In genomic region chr3:32530041-32530440, GRCm38 (mm10) we compare ENCODE assay signal across 7 mouse cellular contexts. TPM values are rescaled to one million over a fixed set of nuclear protein-coding genes. Genes with fewer than 3 reads are reported as not detected.
A peak's percentile ranks its signal among the peaks of the same experiment; 100 is the strongest.
DNase-seq lines count a peak whose midpoint lies in the region; ATAC-seq and TF ChIP-seq lines count a peak whose summit lies in the region.

No protein-coding gene starts in this region.

- no peak for ATAC-seq in neural tube, embryonic 11.5 days (ENCODE audit: insufficient read depth, low FRiP score, low TSS enrichment)
- no peak for ATAC-seq in limb, embryonic 13.5 days (ENCODE audit: low FRiP score, low read depth)

- H3K9me3 ChIP-seq in neural tube, embryonic 11.5 days (ENCODE audit: control insufficient read depth, low read length), result no peaks in the 10 kb centered on the region
- peaks cover 7% of the 10 kb centered on the region; the same call in 1 of the 2 replicates for H3K9me3 ChIP-seq in limb, embryonic 13.5 days

- H3K36me3 ChIP-seq in neural tube, embryonic 11.5 days (ENCODE audit: control insufficient read depth, insufficient read depth, low read length), result no peaks in the 10 kb centered on the region
- H3K36me3 ChIP-seq in limb, embryonic 13.5 days, result peaks cover 37% of the 10 kb centered on the region

- no peak for DNase-seq in neural tube, embryonic 11.5 days (ENCODE audit: low spot score)
- DNase-seq in neural tube, embryonic 10.5 days (ENCODE audit: extremely low spot score, low spot score), result no peak
- DNase-seq in urinary bladder, adult 18-20 months (ENCODE audit: low spot score in 2 of 2), result no peak
- DNase-seq in layer of hippocampus, postnatal 10 days (ENCODE audit: low spot score in 2 of 2), result no peak
- DNase-seq in right cerebral cortex, postnatal 25 days, result no peak

- no peak overlapping the region; the same call in 1 of the 2 replicates for H3K9ac ChIP-seq in neural tube, embryonic 11.5 days (ENCODE audit: low read length)
- peak overlapping the region; percentile 83 for H3K9ac ChIP-seq in limb, embryonic 13.5 days

- no peaks in the 10 kb centered on the region for H3K27me3 ChIP-seq in neural tube, embryonic 11.5 days (ENCODE audit: control insufficient read depth, insufficient read depth, low read length)
- H3K27me3 ChIP-seq in limb, embryonic 13.5 days, result no peaks in the 10 kb centered on the region

- peak overlapping the region; percentile 63 for H3K4me2 ChIP-seq in neural tube, embryonic 11.5 days (ENCODE audit: low read depth)
- peak overlapping the region; percentile 68 for H3K4me2 ChIP-seq in limb, embryonic 13.5 days (replicated peaks)

- 18% methylated on average over 5 of the region's 5 CpGs for WGBS in neural tube, embryonic 11.5 days
- WGBS in limb, embryonic 13.5 days, result 12% methylated on average over 5 of the region's 5 CpGs

- H3K4me3 ChIP-seq in neural tube, embryonic 11.5 days (ENCODE audit: low read depth, low read length), result peak overlapping the region; percentile 83
- H3K4me3 ChIP-seq in embryonic fibroblast, embryonic 13.5 days (ENCODE audit: insufficient read depth, low read length), result peak overlapping the region; percentile 99
- H3K4me3 ChIP-seq in limb, embryonic 13.5 days, result peak overlapping the region; percentile 88

- H3K4me1 ChIP-seq in neural tube, embryonic 11.5 days (ENCODE audit: control insufficient read depth, insufficient read depth, low read length), result no peaks in the 10 kb centered on the region; the same call in 1 of the 2 replicates
- no peaks in the 10 kb centered on the region for H3K4me1 ChIP-seq in embryonic fibroblast, embryonic 13.5 days (ENCODE audit: control insufficient read depth, insufficient read depth, low read length)
- peaks cover 6% of the 10 kb centered on the region for H3K4me1 ChIP-seq in limb, embryonic 13.5 days

- no peak overlapping the region for H3K27ac ChIP-seq in neural tube, embryonic 11.5 days (ENCODE audit: low read depth, low read length)
- no peak overlapping the region for H3K27ac ChIP-seq in embryonic fibroblast, embryonic 13.5 days (ENCODE audit: insufficient read depth, low read length)
- H3K27ac ChIP-seq in limb, embryonic 13.5 days, result no peak overlapping the region

- no peak for TF ChIP-seq CTCF in embryonic fibroblast, embryonic 13.5 days (IDR thresholded peaks at IDR 0.05; ENCODE audit: borderline replicate concordance, insufficient read depth, low read length)

- TF ChIP-seq POLR2A in embryonic fibroblast, embryonic 13.5 days (IDR thresholded peaks at IDR 0.05; ENCODE audit: low read depth, low read length), result no peak

RNA-seq across cellular contexts. Expression of gene Mfn1, which starts 0.8 kb away (rescaled TPM):
- 26.8 and 31.5 TPM in 2 replicates for polyA plus RNA-seq in neural tube, embryonic 11.5 days (2014; fragmentation: Nextera tagmentation; extraction: Ambion mirVana)
- 52.0 and 55.1 TPM in 2 replicates for polyA plus RNA-seq in embryonic fibroblast, embryonic 13.5 days (2011; ENCODE audit: insufficient read length, low read depth, missing spikeins)
- polyA plus RNA-seq in limb, embryonic 13.5 days (2015; fragmentation: Nextera tagmentation; extraction: Ambion mirVana), result 31.8 and 34.9 TPM in 2 replicates
- total RNA-seq in layer of hippocampus, postnatal 10 days (2021), result 10 to 100 TPM; 96.3 to 99.0 TPM

RNA-seq across cellular contexts. Expression of gene Zfp639, which starts 20.0 kb away (rescaled TPM):
- 48.4 TPM in 2 replicates for polyA plus RNA-seq in neural tube, embryonic 11.5 days (2014; fragmentation: Nextera tagmentation; extraction: Ambion mirVana)
- 60.1 and 62.1 TPM in 2 replicates for polyA plus RNA-seq in embryonic fibroblast, embryonic 13.5 days (2011; ENCODE audit: insufficient read length, low read depth, missing spikeins)
- polyA plus RNA-seq in limb, embryonic 13.5 days (2015; fragmentation: Nextera tagmentation; extraction: Ambion mirVana), result 40.7 and 42.2 TPM in 2 replicates
- total RNA-seq in layer of hippocampus, postnatal 10 days (2021), result 10 to 100 TPM; 34.9 to 39.1 TPM

RNA-seq across cellular contexts. Expression of gene Kcnmb3, which starts 38.0 kb away (rescaled TPM):
- polyA plus RNA-seq in neural tube, embryonic 11.5 days (2014; fragmentation: Nextera tagmentation; extraction: Ambion mirVana), result not detected in 2 replicates
- not detected in 2 replicates for polyA plus RNA-seq in embryonic fibroblast, embryonic 13.5 days (2011; ENCODE audit: insufficient read length, low read depth, missing spikeins)
- polyA plus RNA-seq in limb, embryonic 13.5 days (2015; fragmentation: Nextera tagmentation; extraction: Ambion mirVana), result 0.10 TPM in 1 of 2 replicates, not detected in the other
- under 1 TPM; 0.69 to 0.76 TPM for total RNA-seq in layer of hippocampus, postnatal 10 days (2021)
